Mouse (Mus musculus) spleen, postnatal 14 days (tissue): ENCODE measurements around the gene Map4.
A peak's percentile ranks its signal among the peaks of the same experiment; 100 is the strongest.

Experiments
- DNase-seq, 2 experiments: peaks; one replicate each; pipeline ENCODE4 v3.0.0; 2021 to 2022; ENCODE audit warnings: low spot score in 2 of 2

Map4 gene

DNA sequence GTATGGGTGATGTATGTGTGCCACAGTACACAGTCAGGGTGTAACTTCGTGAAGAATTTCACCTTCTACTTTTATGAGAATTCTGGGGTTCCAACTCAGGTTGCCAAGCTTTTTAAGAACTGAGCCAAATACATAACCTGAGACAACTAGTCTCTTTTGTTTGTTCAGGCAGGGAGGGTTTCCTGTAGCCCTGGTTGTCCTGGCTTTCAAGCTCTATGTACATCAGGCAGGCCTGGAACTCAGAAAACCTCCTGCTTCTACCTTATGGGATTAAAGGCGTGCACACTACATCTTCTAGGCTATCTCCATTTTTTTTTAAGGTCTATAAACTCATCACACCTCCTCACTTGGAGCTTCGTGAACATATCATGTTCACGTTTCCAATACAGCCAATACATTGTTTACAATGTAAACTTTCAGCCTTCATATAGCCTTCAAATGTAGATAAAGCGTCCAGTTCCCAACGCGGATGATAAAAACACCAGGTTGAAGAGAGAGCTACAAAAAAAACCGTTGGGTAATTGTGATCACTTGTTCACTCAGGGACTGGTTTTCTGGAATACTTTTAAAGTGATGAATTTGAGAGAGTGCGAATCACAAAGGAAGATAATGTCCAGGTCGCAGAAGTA lies 199.8 kb downstream of the Map4 start:
- DNase-seq: no peak

DNA sequence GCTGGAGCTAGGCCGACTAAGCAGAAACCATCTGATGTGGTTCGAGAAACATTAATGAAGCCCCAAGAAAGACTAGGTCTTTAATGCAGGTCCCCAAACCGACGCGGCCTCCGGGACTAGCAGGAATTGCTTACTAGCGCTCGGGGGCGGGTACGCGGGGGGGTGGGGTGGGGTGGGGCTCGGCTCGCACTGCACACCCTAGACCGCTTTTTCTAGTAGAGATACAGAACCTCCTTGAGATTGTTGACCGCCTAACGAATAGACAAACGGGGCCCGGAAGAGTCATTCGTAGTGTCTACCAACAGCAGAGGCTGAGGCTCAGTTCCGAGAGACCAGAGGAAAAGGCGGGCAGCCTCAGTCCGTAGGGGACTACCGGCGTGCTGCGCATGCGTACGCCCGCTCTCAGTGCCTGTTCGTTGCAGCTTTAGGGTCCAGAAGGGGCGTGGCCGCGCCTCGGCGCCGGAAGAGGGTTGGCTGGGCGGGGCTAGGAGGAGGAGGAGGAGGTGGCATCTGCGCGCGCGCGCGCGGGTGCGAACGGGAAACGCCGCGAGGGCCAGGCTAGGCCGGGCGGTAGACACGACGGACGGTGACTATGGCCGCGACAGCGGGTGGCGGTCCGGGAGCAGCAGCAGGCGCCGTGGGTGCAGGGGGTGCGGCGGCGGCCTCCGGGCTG lies 200.4 kb downstream of the Map4 start:
- DNase-seq: peak; percentile 99 to 100

DNA sequence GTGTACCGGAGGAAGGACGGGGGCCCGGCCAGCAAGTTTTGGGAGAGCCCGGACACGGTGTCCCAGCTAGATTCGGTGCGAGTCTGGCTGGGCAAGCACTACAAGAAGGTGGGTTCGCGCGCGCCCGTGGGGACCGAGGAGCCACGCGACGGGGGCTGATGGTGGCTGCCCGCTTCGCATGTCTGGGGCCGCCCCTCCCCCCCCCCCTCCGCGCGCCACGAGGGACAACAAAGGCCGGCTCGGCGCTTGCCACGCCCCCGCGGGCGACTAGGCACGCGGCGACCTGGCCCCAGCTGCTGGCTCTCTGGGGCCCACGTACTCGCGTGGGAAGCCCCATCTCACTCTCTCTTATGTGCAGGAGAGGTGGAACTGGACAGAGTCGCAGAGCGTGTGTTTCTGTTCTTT lies 200.9 kb downstream of the Map4 start:
- peak in 1 of 2 experiments; percentile 42 for DNase-seq

DNA sequence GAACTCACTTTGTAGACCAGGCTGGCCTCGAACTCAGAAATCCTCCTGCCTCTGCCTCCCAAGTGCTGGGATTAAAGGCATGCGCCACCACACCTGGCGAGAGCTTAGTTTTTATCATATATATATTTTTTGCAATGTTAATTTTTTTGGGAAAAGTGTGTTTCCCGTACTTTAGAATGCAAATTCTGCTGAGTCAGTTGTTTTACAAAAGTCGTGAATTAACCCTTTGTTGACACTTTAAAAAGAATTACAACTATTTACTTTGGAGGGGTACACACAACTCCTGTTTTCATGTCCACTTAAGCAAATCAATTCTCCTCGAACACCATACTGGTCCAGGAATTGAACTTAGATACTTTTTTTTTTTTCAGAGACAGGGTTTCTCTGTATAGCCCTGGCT lies 201.7 kb downstream of the Map4 start:
- DNase-seq: no peak
